Mouse (Mus musculus) monocyte, adult 59 days (primary cell): ENCODE data around the gene Brca2. TPM values are rescaled to one million over a fixed set of nuclear protein-coding genes. Genes with fewer than 3 reads are reported as not detected.

Experiments used
- total RNA-seq, 2 experiments: library from RNA; stranded (reverse); gene quantifications; one replicate each; pipeline ENCODE4 v1.2.4; 2023

The Brca2 gene
- total RNA-seq, result 1 to 10 TPM; 1.9 to 3.4 TPM

GRCm38 (mm10) chr5:150521937-150522866 lies at the start of gene Brca2:
Gene Brca2 (plus strand): TSS chr5:150522630.

DNA sequence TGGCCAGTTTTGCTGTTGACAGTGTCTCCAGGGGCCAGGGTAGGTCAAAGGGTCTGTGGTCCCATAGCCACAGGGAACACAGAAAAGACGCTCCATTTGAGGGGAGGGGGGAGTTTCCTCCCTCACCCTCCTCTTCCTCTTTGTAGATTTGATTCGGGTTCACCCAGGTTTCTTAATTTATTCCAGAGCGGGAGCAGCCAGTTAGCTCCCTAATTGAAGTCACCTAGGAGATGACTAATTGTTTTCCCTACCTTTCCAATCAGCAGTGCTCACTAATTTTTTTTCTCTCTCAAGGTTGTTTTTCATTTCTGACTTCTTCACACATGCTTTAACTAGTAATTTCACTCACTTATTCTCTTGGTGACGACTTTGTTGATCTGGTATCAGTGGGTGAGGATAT lies 4.4 kb upstream of the Brca2 start, which contains the start of gene Zar1l:
Gene Zar1l, minus strand, starts transcription at position 101 of the 400 bp plus-strand sequence.

GRCm38 (mm10) chr5:150597088-150597487 lies 74.7 kb downstream of the Brca2 start, which contains the start of gene N4bp2l1:
Gene N4bp2l1 (minus strand): TSS chr5:150597188.

Other genes starting within 250 kb of the Brca2 start
- not detected for gene Zar1l, start 4.5 kb upstream of the Brca2 start, total RNA-seq
- 100 to 1,000 TPM; 151 to 164 TPM for gene N4bp2l1, start 74.6 kb downstream of the Brca2 start, total RNA-seq
- 10 to 100 TPM; 67.7 to 72.8 TPM for gene N4bp2l2, start 143.6 kb downstream of the Brca2 start, total RNA-seq
- 10 to 100 TPM; 21.0 to 22.1 TPM for gene Pds5b, start 151.1 kb downstream of the Brca2 start, total RNA-seq